Mouse (Mus musculus): ENCODE results near the gene Cyct. TPM values are rescaled to one million over a fixed set of nuclear protein-coding genes. Genes with fewer than 3 reads are reported as not detected.

The Cyct gene
- not detected in 2 replicates for polyA plus RNA-seq (2016; fragmentation: Nextera tagmentation; extraction: Ambion mirVana)

DNA sequence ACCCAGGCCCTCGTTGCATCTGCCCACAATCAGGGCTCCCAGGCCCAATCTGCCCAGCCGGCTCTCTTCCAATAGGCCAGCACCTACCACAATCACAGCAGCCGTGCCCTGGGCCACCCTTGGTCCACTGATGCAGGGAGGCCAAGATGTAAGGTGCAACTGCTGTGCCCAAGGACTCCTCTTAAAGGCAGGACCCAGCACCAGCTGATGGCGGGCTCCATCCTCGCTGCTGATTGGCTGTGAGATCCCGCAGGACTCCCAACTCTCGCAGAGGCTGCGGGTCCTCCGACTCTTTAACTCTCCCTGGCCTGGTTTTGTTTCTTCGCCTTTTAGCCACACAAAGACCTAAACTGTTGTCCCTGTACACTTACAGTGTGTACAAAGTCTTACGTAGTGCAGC, at the start of gene Cyct:
TSS of gene Cyct (minus strand) at position 225 of the 400 bp plus-strand sequence.
- no peak within 1 kb of the TSS for H3K9ac ChIP-seq (replicated peaks)
- no peak within 1 kb of the TSS for H3K27ac ChIP-seq
- no peak within 1 kb of the TSS for H3K4me3 ChIP-seq (replicated peaks)
- no peaks in the 10 kb centered on the region for H3K9me3 ChIP-seq
- 86% methylated on average over 11 of the region's 11 CpGs for WGBS
- H3K27me3 ChIP-seq, result no peaks in the 10 kb centered on the region
- H3K36me3 ChIP-seq, result no peaks in the 10 kb centered on the region
- ATAC-seq (ENCODE audit: insufficient number of reproducible peaks, insufficient read depth, low FRiP score, low TSS enrichment, low read depth), result no peak
- no peaks in the 10 kb centered on the region for H3K4me1 ChIP-seq (replicated peaks)
- H3K4me2 ChIP-seq, result no peak within 1 kb of the TSS

DNA sequence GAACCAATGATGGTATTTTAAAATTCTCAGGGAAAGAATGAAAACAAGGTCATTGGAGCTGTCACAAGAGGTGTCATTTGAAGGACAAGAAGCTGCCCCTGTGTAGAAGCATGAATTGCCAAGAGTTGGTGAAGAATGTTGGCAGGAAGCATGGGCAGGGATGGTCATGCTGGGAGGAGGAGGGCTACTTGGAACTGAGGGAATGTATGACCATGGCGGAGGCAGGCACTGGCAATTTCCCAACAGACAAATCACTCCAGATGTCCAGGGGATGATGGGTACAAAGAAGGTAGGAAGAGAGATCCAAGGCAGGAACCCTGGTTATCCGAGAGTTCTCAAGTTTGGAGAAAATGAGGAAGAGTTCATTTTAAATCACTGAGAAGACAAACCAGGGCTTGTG, 49.7 kb upstream of the Cyct start:
- Histone ChIP-seq H3K36me3 (no peaks in the 10 kb centered on the region), H3K4me2 (no peak overlapping the region), H3K9me3 (no peaks in the 10 kb centered on the region), H3K27me3 (peaks cover 7% of the 10 kb centered on the region; the same call in 1 of the 2 replicates), H3K27ac (no peak overlapping the region), H3K9ac (replicated peaks) (no peak overlapping the region), H3K4me3 (replicated peaks) (no peak overlapping the region), H3K4me1 (replicated peaks) (peaks cover 8% of the 10 kb centered on the region)
- no peak for ATAC-seq (ENCODE audit: insufficient number of reproducible peaks, insufficient read depth, low FRiP score, low TSS enrichment, low read depth)
- WGBS, result 91% methylated on average over 2 of the region's 2 CpGs

DNA sequence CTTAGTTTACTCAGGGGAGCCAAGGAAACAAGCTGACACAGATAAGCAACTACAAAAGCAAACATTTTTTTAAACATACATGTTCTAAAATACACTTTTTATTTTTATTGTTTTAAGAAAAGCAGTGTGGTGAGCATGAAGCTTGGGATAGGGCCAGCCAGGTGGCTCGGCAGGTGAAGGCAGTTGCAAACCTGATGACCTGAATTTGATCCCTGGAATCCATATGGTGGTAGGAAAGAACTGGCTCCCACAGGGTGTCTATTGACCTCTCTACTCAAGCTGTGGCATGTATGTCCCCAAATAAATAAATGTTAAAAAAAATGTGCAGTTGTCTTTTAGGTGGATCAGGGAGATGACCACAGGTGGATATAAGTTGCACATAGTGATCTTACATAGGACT, 49.3 kb upstream of the Cyct start:
- H3K27ac ChIP-seq, result no peak overlapping the region
- no peak overlapping the region for H3K9ac ChIP-seq (replicated peaks)
- WGBS, result 66% methylated on average over 1 of the region's 1 CpGs
- no peak overlapping the region for H3K4me2 ChIP-seq
- H3K4me1 ChIP-seq (replicated peaks), result peaks cover 8% of the 10 kb centered on the region
- H3K36me3 ChIP-seq, result no peaks in the 10 kb centered on the region
- no peak overlapping the region for H3K4me3 ChIP-seq (replicated peaks)
- peaks cover 10% of the 10 kb centered on the region for H3K27me3 ChIP-seq
- H3K9me3 ChIP-seq, result no peaks in the 10 kb centered on the region
- no peak for ATAC-seq (ENCODE audit: insufficient number of reproducible peaks, insufficient read depth, low FRiP score, low TSS enrichment, low read depth)

- Histone ChIP-seq H3K36me3 (no peaks in the 10 kb centered on the region), H3K27ac (peak overlapping the region; percentile 78), H3K4me2 (peak overlapping the region; percentile 79), H3K4me1 (replicated peaks) (peaks cover 8% of the 10 kb centered on the region), H3K4me3 (replicated peaks) (peak overlapping the region; percentile 87), H3K9me3 (no peaks in the 10 kb centered on the region), H3K27me3 (peaks cover 24% of the 10 kb centered on the region), H3K9ac (replicated peaks) (peak overlapping the region; percentile 82)
- WGBS, result under 1% methylated on average over 49 of the region's 49 CpGs
- ATAC-seq (ENCODE audit: insufficient number of reproducible peaks, insufficient read depth, low FRiP score, low TSS enrichment, low read depth), result peak; percentile 44; the same call in 1 of the 2 replicates
Observed at GRCm38 (mm10) chr2:76406937-76407441, 46.7 kb upstream of the Cyct start.

- H3K27me3 ChIP-seq, result peaks cover 24% of the 10 kb centered on the region
Observed at GRCm38 (mm10) chr2:76406151-76406936, 46.1 kb upstream of the Cyct start, which contains the start of gene Osbpl6. TSS of gene Osbpl6 (plus strand) at chr2:76406508.

GRCm38 (mm10) chr2:76405596-76406150, 45.4 kb upstream of the Cyct start:
- H3K9me3 ChIP-seq, result no peaks in the 10 kb centered on the region
- peaks cover 24% of the 10 kb centered on the region for H3K27me3 ChIP-seq
- H3K9ac ChIP-seq (replicated peaks), result peak overlapping the region; percentile 82
- H3K4me3 ChIP-seq (replicated peaks), result peak overlapping the region; percentile 87
- 4% methylated on average over 15 of the region's 15 CpGs for WGBS
- ATAC-seq (ENCODE audit: insufficient number of reproducible peaks, insufficient read depth, low FRiP score, low TSS enrichment, low read depth), result no peak; the same call in 1 of the 2 replicates
- peak overlapping the region; percentile 78 for H3K27ac ChIP-seq
- H3K4me1 ChIP-seq (replicated peaks), result peaks cover 8% of the 10 kb centered on the region
- no peaks in the 10 kb centered on the region for H3K36me3 ChIP-seq
- H3K4me2 ChIP-seq, result peak overlapping the region; percentile 79

More at GRCm38 (mm10) chr2:76406151-76406936, 46.1 kb upstream of the Cyct start, which contains the start of gene Osbpl6:
- peak within 1 kb of the TSS; percentile 82 for H3K9ac ChIP-seq (replicated peaks)
- peak within 1 kb of the TSS; percentile 78 for H3K27ac ChIP-seq
- H3K9me3 ChIP-seq, result no peaks in the 10 kb centered on the region
- H3K4me1 ChIP-seq (replicated peaks), result peaks cover 8% of the 10 kb centered on the region
- peak within 1 kb of the TSS; percentile 87 for H3K4me3 ChIP-seq (replicated peaks)
- no peaks in the 10 kb centered on the region for H3K36me3 ChIP-seq
- ATAC-seq (ENCODE audit: insufficient number of reproducible peaks, insufficient read depth, low FRiP score, low TSS enrichment, low read depth), result peak; percentile 81
- H3K4me2 ChIP-seq, result peak within 1 kb of the TSS; percentile 79
- under 1% methylated on average over 82 of the region's 89 CpGs for WGBS

DNA sequence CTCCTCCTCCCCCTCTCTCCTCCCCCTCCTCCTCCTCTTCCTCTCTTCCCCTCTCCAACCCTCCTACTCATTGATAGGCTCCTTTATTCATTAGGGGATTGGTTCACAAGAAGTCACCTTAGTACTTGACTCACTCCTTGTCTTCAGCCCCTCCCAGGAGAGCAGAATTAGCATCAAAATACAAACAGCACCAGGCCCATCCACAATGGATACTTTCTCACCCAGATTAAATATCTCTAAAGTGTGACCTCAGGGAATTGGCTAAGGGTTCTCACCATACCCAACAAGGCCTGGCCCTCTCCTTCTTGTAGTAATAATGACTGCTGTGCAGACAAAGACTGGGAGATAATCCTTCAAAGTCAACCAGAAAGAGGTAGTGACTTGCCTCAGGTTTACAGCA, 39.9 kb upstream of the Cyct start:
- H3K27me3 ChIP-seq, result peaks cover 17% of the 10 kb centered on the region
- no peak overlapping the region for H3K9ac ChIP-seq (replicated peaks)
- no peaks in the 10 kb centered on the region for H3K9me3 ChIP-seq
- no peak overlapping the region for H3K4me3 ChIP-seq (replicated peaks)
- H3K36me3 ChIP-seq, result no peaks in the 10 kb centered on the region
- H3K27ac ChIP-seq, result no peak overlapping the region
- H3K4me1 ChIP-seq (replicated peaks), result peaks cover under 1% of the 10 kb centered on the region; the same call in 1 of the 2 replicates
- ATAC-seq (ENCODE audit: insufficient number of reproducible peaks, insufficient read depth, low FRiP score, low TSS enrichment, low read depth), result no peak
- H3K4me2 ChIP-seq, result no peak overlapping the region

- no peaks in the 10 kb centered on the region for H3K4me1 ChIP-seq (replicated peaks)
- H3K9me3 ChIP-seq, result no peaks in the 10 kb centered on the region
- H3K36me3 ChIP-seq, result peaks cover 29% of the 10 kb centered on the region
- no peak for ATAC-seq (ENCODE audit: insufficient number of reproducible peaks, insufficient read depth, low FRiP score, low TSS enrichment, low read depth)
- H3K4me2 ChIP-seq, result no peak overlapping the region
- H3K27ac ChIP-seq, result no peak overlapping the region
- no peak overlapping the region for H3K9ac ChIP-seq (replicated peaks)
- no peak overlapping the region for H3K4me3 ChIP-seq (replicated peaks)
- H3K27me3 ChIP-seq, result no peaks in the 10 kb centered on the region
Observed at GRCm38 (mm10) chr2:76386531-76386930, 26.3 kb upstream of the Cyct start.

DNA sequence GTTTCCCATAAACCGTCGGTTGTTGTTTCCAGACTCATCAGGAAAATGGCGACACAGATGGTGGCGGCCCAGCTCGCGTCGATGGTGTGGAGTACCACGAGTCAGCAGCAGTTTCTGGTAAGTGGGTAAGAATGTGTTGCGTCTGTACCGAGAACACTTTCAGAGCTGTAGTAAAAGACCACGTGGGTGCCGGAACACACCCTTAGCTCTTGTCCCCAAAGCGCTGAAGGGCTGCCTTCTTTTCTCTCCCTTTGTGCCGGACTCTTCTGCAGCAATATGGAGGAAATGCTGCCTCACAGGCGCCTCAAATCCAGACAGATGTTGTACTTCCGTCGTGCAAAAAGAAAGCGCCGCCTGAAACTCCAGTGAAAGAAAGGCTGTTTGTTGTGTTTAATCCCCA, 18.4 kb upstream of the Cyct start:
- Histone ChIP-seq H3K4me3 (replicated peaks) (no peak overlapping the region), H3K27ac (no peak overlapping the region), H3K4me1 (replicated peaks) (no peaks in the 10 kb centered on the region; the same call in 1 of the 2 replicates), H3K4me2 (no peak overlapping the region), H3K36me3 (peaks cover 79% of the 10 kb centered on the region), H3K27me3 (no peaks in the 10 kb centered on the region), H3K9ac (replicated peaks) (no peak overlapping the region), H3K9me3 (no peaks in the 10 kb centered on the region)
- WGBS, result 94% methylated on average over 19 of the region's 19 CpGs
- ATAC-seq (ENCODE audit: insufficient number of reproducible peaks, insufficient read depth, low FRiP score, low TSS enrichment, low read depth), result no peak

GRCm38 (mm10) chr2:76374544-76375206, 14.4 kb upstream of the Cyct start:
- Histone ChIP-seq H3K27me3 (no peaks in the 10 kb centered on the region), H3K4me2 (no peak overlapping the region), H3K9ac (replicated peaks) (no peak overlapping the region), H3K36me3 (peaks cover 67% of the 10 kb centered on the region), H3K4me3 (replicated peaks) (no peak overlapping the region), H3K4me1 (replicated peaks) (peaks cover 10% of the 10 kb centered on the region), H3K27ac (no peak overlapping the region), H3K9me3 (no peaks in the 10 kb centered on the region)
- 91% methylated on average over 6 of the region's 6 CpGs for WGBS
- ATAC-seq (ENCODE audit: insufficient number of reproducible peaks, insufficient read depth, low FRiP score, low TSS enrichment, low read depth), result no peak

DNA sequence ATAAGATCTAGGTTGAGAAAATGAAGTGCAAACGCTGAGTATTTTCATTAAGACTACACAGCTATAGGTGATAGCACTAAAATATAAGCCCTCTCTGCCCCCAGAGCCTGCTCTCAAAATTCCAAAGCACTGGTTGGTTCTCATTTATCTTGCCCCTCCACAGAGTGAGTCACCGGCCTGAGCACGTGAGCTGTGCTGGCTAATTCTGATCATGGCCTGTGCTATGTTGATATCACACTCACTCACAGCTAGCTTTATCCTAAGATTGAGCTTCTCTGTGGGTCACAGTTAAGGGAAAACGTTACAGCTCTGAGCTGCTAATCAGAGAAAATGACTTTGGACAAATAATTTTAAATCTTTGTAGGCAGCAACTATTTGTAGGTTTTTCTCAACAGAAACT, 12.0 kb upstream of the Cyct start:
- Histone ChIP-seq H3K27ac (no peak overlapping the region), H3K4me1 (replicated peaks) (peaks cover 10% of the 10 kb centered on the region), H3K4me2 (no peak overlapping the region), H3K9me3 (no peaks in the 10 kb centered on the region), H3K4me3 (replicated peaks) (no peak overlapping the region), H3K36me3 (peaks cover 45% of the 10 kb centered on the region), H3K9ac (replicated peaks) (no peak overlapping the region), H3K27me3 (no peaks in the 10 kb centered on the region)
- 87% methylated on average over 4 of the region's 4 CpGs for WGBS
- ATAC-seq (ENCODE audit: insufficient number of reproducible peaks, insufficient read depth, low FRiP score, low TSS enrichment, low read depth), result no peak

Data from limb, embryonic 12.5 days (tissue).